Mouse (Mus musculus): Measurements from ENCODE around the gene E2f4. TPM values are rescaled to one million over a fixed set of nuclear protein-coding genes. Genes with fewer than 3 reads are reported as not detected.

Gene E2f4
- polyA plus RNA-seq, 1 experiment from 2014 or later = 34.1 TPM

DNA sequence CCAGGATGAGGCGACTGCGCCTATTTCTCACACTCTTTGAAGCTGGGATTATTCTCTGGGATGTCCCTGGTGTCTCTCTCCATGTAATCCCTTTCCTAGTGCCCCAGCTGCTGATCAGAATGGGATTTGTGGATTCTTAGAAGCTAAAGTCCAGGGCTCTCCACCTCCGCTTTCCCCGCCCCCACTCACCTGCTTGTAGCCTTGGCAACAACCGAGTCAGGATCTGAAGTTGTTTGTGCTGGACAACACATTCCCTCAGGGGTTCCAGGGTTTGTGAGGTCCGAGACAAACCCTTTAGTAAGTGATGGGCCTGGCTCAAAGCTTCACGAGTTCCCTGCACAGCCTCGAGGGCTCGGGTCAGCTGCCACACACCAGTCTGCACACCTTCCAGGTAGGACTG is 2.7 kb upstream of the E2f4 start:
- Histone ChIP-seq H3K27ac (no peak overlapping the region), H3K79me2 (ENCODE audit: inconsistent target) (peaks cover 22% of the 10 kb centered on the region), H3K36me3 (ENCODE audit: inconsistent target) (peaks cover 1% of the 10 kb centered on the region; the same call in 1 of the 2 replicates), H3K4me3 (ENCODE audit: inconsistent target) (no peak overlapping the region)
- WGBS (ENCODE audit: missing documents) = 91% methylated on average over 9 of the region's 9 CpGs

DNA sequence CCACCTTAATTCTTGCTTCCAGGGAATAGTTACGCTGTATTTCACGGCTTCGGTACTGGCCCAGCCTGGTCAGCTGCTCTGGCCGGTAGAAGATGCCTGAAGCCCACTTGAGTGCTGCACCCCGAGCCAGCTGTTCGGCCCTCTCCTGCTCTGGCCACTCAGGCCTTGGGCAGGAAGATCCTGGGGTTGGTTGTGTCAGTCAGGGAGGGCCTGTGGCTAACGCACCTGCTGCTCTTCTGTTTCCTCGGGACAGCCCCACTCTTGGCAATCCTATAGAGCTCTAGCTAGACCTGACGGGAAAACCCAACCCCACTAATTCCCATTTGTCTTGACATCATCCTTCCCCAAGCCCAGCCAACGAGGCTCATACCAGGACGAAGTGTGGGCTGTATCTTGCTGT is 2.2 kb upstream of the E2f4 start:
- H3K27ac ChIP-seq = no peak overlapping the region
- 69% methylated on average over 9 of the region's 11 CpGs for WGBS (ENCODE audit: missing documents)
- peaks cover 26% of the 10 kb centered on the region for H3K79me2 ChIP-seq (ENCODE audit: inconsistent target)
- peaks cover 6% of the 10 kb centered on the region; the same call in 1 of the 2 replicates for H3K36me3 ChIP-seq (ENCODE audit: inconsistent target)
- no peak overlapping the region for H3K4me3 ChIP-seq (ENCODE audit: inconsistent target)

DNA sequence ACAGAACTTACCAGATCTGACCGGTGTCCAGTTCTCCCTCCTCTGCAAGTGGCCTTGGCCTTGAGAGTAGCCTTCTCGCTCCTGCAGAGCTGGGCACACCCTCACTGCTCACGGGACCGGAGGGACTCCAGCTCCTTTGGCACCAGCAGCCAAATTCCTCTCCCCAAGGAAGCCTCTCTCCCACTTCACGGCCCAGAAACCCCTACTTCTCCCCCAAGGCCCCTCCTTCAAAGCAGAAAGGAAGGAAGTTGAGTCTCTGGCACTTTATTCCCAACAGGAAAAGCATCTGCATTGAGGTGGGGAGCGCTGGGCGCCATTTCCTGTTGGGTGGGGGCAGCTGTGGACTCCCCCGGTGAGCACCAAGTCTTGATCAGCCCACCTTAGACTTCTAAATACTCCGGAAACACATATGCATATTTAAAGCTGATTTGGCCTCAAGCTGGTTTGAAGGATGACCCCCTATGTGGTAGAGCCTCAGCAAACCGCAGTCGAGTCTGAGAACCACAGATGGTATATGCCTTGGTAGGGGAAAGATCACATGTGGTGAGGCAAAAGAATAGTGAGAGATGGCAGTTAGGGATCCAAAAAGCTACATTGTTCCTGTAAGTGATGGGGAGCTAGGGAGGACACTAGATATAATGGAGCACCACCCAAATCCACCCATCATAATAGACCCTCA is 1.4 kb upstream of the E2f4 start, which contains the start of gene Exoc3l:
Exoc3l (minus strand) TSS at position 207 of the 679 bp plus-strand sequence.
- Histone ChIP-seq H3K4me3 (ENCODE audit: inconsistent target) (peak within 1 kb of the TSS; percentile 92; the same call in 1 of the 2 replicates), H3K36me3 (ENCODE audit: inconsistent target) (peaks cover 13% of the 10 kb centered on the region; the same call in 1 of the 2 replicates), H3K79me2 (ENCODE audit: inconsistent target) (peaks cover 33% of the 10 kb centered on the region), H3K27ac (peak within 1 kb of the TSS; percentile 46; the same call in 1 of the 2 replicates)
- WGBS (ENCODE audit: missing documents) = 14% methylated on average over 11 of the region's 11 CpGs

DNA sequence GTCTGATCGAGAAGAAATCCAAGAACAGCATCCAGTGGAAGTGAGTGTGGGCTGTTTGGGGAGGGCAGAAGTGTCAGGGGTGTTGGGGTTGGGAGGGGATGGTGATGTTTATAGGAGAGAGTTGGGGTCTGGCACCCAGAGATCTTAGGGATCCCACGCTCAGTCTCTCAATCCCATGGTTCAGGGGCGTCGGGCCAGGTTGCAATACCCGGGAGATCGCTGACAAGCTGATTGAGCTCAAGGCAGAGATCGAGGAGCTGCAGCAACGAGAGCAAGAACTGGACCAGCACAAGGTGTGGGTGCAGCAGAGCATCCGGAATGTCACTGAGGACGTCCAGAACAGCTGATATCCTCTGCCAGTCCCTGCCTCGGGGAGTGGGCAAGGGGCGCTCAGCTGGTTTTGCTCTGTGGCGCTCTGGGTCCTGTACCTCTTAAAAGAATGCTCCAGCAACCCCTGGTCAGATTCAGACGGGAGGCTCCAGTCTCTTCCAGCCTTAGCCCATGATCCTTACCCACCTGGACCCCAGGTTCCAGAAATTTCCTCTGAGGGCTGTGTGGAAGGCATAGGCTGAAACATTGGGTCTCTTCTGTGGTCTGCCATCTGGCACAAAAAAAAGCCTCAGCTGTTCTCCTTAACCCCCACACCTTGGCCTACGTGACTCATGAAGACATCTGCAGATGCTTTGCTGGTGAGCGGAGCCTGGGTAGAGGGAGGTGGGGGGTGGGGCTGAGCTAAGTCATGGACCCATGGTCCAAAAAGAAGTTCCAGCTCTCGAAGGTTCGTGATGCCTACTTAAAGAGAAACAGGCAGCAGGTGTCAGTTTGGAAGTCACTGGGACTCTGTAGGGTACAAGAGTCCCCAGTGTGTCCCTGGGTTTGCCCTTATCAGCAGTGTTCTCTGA is 1.1 kb downstream of the E2f4 start:
- H3K27ac ChIP-seq = peak overlapping the region; percentile 37
- H3K4me3 ChIP-seq (ENCODE audit: inconsistent target) = peak overlapping the region; percentile 92
- H3K79me2 ChIP-seq (ENCODE audit: inconsistent target) = peaks cover 38% of the 10 kb centered on the region
- 62% methylated on average over 18 of the region's 18 CpGs for WGBS (ENCODE audit: missing documents)
- H3K36me3 ChIP-seq (ENCODE audit: inconsistent target) = peaks cover 26% of the 10 kb centered on the region; the same call in 1 of the 2 replicates

DNA sequence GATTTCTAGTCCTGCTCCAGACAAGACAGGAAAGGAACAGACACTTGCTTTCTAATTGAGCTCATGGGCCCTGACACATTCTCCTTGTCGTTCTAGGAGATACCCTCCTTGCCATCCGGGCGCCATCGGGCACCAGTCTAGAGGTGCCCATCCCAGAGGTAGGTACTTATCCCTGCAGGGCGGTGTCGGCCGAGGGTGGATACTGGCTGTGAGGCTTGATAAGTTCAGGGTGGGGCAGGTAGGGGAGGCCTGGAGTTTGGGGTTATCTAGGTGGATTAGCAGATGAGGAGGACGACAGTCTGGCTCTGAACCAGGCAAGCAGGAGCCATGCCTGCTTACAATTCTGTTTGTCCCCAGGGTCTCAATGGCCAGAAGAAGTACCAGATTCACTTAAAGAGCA is 2.5 kb downstream of the E2f4 start:
- H3K27ac ChIP-seq = no peak overlapping the region
- WGBS (ENCODE audit: missing documents) = 99% methylated on average over 8 of the region's 8 CpGs
- no peak overlapping the region for H3K4me3 ChIP-seq (ENCODE audit: inconsistent target)
- peaks cover 26% of the 10 kb centered on the region; the same call in 1 of the 2 replicates for H3K36me3 ChIP-seq (ENCODE audit: inconsistent target)
- H3K79me2 ChIP-seq (ENCODE audit: inconsistent target) = peaks cover 38% of the 10 kb centered on the region

DNA sequence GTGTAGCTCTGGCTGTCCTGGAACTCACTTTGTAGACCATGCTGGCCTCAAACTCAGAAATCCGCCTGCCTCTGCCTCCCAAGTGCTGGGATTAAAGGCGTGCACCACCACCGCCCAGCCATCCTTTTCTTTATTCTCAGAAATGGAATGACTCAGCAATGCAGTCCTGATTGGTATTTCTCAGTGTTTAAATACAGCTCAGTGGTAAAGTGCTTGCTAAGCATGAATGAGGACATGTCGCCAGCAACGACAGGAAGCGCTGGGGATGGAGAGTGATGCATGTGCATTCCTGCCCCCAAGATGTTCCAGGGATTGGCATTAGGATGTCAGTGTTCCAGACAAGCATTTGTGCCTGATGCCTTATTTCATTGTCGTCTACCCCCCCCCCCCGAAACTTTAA is 5.9 kb downstream of the E2f4 start:
- Histone ChIP-seq H3K27ac (peak overlapping the region; percentile 45; the same call in 1 of the 2 replicates), H3K79me2 (ENCODE audit: inconsistent target) (peaks cover 31% of the 10 kb centered on the region), H3K4me3 (ENCODE audit: inconsistent target) (no peak overlapping the region), H3K36me3 (ENCODE audit: inconsistent target) (peaks cover 38% of the 10 kb centered on the region; the same call in 1 of the 2 replicates)
- WGBS (ENCODE audit: missing documents) = 75% methylated on average over 8 of the region's 8 CpGs

DNA sequence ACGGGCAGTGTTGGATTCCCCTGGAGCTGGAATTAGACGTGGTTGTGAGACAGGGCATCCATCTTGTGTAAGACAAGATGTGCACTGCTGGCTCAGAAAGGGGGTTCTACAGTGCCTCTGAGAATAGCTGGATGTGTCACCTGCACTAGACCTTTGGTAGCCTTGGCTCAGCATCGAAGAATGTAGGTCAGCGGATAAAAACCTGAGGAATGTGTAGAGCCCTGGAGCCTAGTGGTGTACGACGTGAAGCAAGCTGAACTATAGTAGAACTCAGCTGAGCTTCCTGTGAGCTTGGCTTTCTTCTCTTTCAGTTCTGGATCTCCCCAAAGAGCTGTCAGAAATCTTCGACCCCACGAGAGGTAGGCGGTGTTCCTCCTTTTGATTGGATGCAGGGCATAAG is 6.4 kb downstream of the E2f4 start:
- Histone ChIP-seq H3K79me2 (ENCODE audit: inconsistent target) (peaks cover 26% of the 10 kb centered on the region), H3K27ac (0 out of 2 replicates have a peak overlapping the region, but pooled peaks have one; percentile 12), H3K4me3 (ENCODE audit: inconsistent target) (no peak overlapping the region), H3K36me3 (ENCODE audit: inconsistent target) (peaks cover 43% of the 10 kb centered on the region; the same call in 1 of the 2 replicates)
- 88% methylated on average over 7 of the region's 9 CpGs for WGBS (ENCODE audit: missing documents)

DNA sequence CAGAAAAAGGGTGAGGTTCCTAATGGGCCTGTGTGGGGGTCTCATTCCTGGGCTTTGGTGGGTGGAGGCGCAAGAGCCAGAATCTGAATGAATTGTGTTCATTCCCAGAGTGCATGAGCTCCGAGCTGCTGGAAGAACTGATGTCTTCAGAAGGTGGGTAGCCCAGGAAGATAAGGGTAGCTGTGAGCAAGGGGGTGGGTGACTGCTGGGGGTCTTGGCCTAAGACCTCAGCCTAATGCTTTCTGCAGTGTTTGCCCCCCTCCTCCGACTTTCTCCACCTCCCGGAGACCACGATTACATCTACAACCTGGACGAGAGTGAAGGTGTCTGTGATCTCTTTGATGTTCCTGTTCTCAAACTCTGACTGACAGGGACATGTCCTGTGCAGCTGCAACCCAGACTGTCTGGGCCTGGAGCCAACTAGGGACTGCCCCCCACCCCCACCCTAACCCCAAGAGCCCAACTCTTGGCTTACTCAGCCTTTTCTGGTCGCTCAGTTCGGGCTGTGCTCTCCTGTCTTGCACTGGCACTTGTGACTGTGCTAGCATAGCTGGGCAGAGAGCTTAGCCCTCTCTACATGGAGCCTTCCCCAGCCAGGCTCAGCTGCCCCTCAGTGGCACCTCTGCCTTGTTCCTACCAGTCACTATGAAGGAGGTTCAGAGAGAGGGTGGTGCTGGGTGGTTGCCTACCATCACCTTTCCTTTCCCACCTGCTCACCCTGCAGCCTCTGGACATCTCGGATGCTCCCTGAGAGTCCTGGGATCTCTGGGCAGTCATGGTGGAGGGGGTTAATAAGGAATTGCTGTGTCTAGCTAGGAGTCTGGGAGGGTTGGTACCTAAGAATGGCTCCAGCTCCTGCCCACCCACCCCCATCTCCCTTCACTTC is 7.1 kb downstream of the E2f4 start:
- WGBS (ENCODE audit: missing documents) = 71% methylated on average over 9 of the region's 9 CpGs
- H3K36me3 ChIP-seq (ENCODE audit: inconsistent target) = peaks cover 50% of the 10 kb centered on the region; the same call in 1 of the 2 replicates

DNA sequence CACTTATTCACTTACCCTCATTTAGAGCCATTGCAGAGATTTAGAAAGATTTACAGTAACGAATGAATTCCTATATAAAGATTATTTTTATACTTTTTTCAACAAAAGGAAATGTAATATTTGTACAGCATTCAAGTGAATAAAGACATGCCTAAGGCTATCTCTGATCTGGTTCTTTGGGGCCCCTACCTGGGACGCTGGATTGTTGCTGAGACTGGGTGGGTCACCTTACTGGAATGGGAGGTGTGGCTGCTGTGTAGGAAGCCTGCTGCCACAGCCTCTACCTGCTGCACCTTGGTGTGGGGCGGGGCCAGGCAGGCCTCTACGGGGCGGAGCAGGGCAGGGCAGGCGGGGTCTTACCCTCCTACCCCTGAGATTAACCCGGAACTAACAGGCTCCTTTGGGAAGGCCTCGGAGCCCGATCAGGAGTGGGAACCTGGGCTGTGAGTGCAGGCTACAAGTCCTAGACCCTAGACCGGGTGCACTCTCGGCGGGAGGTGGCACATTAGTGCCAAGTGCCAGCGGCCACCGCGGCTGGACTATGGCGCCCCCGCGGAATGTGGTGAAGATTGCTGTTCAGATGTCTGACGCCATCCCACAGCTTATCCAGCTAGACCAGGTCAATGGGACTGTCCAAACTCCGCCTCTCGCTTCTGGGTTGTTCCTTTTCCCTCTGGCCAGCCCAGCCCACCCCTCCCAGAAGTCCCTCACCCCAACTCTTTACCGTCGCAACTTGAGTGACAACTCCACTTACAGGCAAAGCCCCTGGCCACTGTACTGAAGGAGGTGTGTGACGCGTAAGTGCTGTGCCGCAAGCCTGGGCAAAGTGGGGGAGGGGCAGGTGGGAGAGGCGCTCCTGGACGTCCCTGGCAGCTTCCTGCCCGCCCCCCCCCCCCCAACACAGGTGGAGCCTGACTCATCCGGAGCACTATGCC is 8.0 kb downstream of the E2f4 start, which contains the start of gene Elmo3:
Elmo3 (plus strand) TSS at position 391 of the 935 bp plus-strand sequence.
- peaks cover 48% of the 10 kb centered on the region; the same call in 1 of the 2 replicates for H3K36me3 ChIP-seq (ENCODE audit: inconsistent target)
- 23% methylated on average over 29 of the region's 30 CpGs for WGBS (ENCODE audit: missing documents)
- H3K27ac ChIP-seq = peak within 1 kb of the TSS; percentile 27; the same call in 1 of the 2 replicates
- H3K79me2 ChIP-seq (ENCODE audit: inconsistent target) = peaks cover 10% of the 10 kb centered on the region; the same call in 1 of the 2 replicates
- no peak within 1 kb of the TSS for H3K4me3 ChIP-seq (ENCODE audit: inconsistent target)

More for the DNA sequence above, 7.1 kb downstream of the E2f4 start:
- Histone ChIP-seq H3K4me3 (ENCODE audit: inconsistent target) (no peak overlapping the region), H3K79me2 (ENCODE audit: inconsistent target) (peaks cover 19% of the 10 kb centered on the region), H3K27ac (peak overlapping the region; percentile 27; the same call in 1 of the 2 replicates)

DNA sequence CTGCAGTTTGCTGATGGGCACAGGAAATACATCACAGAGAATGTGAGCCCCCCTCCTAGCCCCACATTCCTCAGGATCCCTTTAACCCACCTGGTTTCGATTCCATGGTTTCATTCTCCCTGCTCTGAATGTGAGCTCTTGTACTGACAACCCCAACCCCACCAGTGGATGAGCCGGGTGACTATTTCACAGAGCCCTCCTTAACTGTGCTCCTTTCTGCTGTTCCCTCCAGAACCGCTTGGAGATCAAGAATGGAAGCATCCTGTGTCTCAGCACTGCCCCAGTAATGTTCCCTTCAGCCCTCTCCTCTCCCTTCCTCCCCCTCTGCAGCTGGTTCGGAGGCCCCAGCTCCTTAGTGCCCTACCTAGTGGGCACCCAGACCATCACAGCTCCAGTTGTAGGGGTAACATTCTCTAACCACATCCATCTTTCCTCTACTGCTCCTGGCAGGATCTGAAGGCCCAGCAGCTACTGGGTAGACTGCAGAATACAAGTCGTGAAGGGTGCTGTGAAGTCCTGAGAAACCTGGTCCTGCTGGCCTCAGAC is 8.8 kb downstream of the E2f4 start:
- Histone ChIP-seq H3K27ac (no peak overlapping the region), H3K79me2 (ENCODE audit: inconsistent target) (peaks cover 3% of the 10 kb centered on the region; the same call in 1 of the 2 replicates), H3K4me3 (ENCODE audit: inconsistent target) (no peak overlapping the region), H3K36me3 (ENCODE audit: inconsistent target) (peaks cover 41% of the 10 kb centered on the region; the same call in 1 of the 2 replicates)
- 62% methylated on average over 5 of the region's 5 CpGs for WGBS (ENCODE audit: missing documents)

DNA sequence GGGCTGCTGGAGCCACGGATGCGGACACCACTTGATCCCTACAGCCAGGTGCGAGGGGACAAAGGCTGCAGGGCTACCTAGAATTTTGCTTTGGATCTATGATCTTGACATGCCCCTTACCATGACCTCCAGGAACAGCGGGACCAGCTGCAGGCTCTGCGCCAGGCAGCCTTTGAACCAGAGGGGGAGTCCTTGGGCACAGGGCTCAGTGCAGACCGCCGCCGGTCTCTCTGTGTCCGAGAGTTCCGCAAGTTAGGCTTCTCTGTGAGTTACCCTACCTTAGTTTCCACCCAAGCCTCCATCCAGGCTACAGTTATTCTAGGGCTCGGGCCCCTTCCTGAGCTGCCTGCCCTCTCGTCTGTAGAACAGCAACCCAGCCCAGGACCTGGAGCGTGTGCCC is 10.2 kb downstream of the E2f4 start:
- Histone ChIP-seq H3K36me3 (ENCODE audit: inconsistent target) (peaks cover 37% of the 10 kb centered on the region), H3K79me2 (ENCODE audit: inconsistent target) (no peaks in the 10 kb centered on the region), H3K27ac (no peak overlapping the region), H3K4me3 (ENCODE audit: inconsistent target) (no peak overlapping the region)
- WGBS (ENCODE audit: missing documents) = 96% methylated on average over 13 of the region's 13 CpGs

DNA sequence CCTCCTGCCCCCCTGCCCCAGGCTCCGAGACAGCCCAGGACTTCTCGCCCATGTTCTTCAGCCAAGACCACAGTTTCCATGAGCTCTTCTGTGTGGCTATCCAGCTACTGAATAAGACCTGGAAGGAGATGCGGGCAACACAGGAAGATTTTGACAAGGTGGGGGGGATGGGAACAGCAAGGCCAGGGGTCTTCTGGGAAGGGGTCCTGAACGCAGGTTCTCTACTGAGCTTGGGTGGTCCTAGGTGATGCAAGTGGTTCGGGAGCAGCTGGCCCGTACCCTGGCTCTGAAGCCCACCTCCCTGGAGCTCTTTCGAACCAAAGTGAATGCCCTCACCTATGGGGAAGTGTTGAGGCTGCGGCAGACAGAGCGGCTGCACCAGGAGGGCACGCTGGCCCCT is 11.0 kb downstream of the E2f4 start:
- WGBS (ENCODE audit: missing documents) = 93% methylated on average over 10 of the region's 10 CpGs
- no peak overlapping the region for H3K4me3 ChIP-seq (ENCODE audit: inconsistent target)
- no peaks in the 10 kb centered on the region for H3K79me2 ChIP-seq (ENCODE audit: inconsistent target)
- peaks cover 45% of the 10 kb centered on the region for H3K36me3 ChIP-seq (ENCODE audit: inconsistent target)
- no peak overlapping the region for H3K27ac ChIP-seq

All from macrophage (primary cell).